Mouse (Mus musculus) left cerebral cortex, adult 6 months (tissue): Measurements from ENCODE around the gene Snrpg. TPM values are rescaled to one million over a fixed set of nuclear protein-coding genes. Genes with fewer than 3 reads are reported as not detected.

Experiments used
- long read RNA-seq, 2 experiments: library from polyadenylated mRNA; unstranded; transcript quantifications; one replicate each; pipeline ENCODE4 v2.0.0; 2019 to 2020
- polyA plus RNA-seq: library from polyadenylated mRNA; unstranded; fragments of <200 nt; fragmentation: Nextera tagmentation; gene quantifications from 2 replicates; pipeline ENCODE4 v1.2.3, GENCODE M21; 2021

Snrpg gene
- 261 and 333 TPM in 2 replicates for polyA plus RNA-seq
- long read RNA-seq, experiment 1, transcript Snrpg-201 (4 exons, 1,055 nt): major isoform, 26 of 32 reads
- long read RNA-seq, experiment 1, partial matches to known transcripts: 0 of 32 reads
- long read RNA-seq, experiment 1, other reads (novel, unspliced or antisense): 4 of 32 reads
- long read RNA-seq, experiment 2, transcript Snrpg-203 (4 exons, 746 nt): minor isoform, 6 of 154 reads
- long read RNA-seq, experiment 2, transcript Snrpg-201 (4 exons, 1,055 nt): major isoform, 138 of 154 reads
- long read RNA-seq, experiment 2, partial matches to known transcripts: 1 of 154 reads
- long read RNA-seq, experiment 2, other reads (novel, unspliced or antisense): 7 of 154 reads

DNA sequence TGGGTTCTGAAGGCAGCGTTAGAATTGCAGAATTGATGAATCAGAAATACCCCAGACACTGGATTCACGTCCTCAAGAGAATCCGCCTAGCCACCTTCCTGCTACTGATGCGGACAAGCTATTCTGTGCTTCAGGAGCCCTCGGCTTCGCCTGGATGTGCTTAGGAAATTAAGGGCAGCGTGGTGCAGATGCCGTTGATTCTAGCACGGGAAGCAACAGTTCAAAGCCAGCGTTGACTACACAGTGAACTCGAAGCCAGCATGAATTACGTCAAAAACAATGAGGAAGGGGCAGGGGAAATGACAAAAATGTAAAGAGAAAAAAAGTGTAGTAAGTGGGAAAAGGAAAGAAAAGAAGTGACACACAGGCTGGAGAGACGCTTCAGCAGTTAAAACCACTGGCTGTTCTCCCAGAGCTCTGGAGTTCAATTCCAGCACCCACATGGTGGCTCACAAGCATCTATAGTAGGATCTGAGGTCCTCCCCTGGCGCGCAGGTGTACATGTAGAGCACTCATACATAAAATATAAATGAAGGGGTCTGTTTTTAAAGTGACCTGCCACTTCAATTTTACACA, at the start of gene Snrpg:
TSS of gene Snrpg (plus strand) at position 541 of the 576 bp plus-strand sequence.

DNA sequence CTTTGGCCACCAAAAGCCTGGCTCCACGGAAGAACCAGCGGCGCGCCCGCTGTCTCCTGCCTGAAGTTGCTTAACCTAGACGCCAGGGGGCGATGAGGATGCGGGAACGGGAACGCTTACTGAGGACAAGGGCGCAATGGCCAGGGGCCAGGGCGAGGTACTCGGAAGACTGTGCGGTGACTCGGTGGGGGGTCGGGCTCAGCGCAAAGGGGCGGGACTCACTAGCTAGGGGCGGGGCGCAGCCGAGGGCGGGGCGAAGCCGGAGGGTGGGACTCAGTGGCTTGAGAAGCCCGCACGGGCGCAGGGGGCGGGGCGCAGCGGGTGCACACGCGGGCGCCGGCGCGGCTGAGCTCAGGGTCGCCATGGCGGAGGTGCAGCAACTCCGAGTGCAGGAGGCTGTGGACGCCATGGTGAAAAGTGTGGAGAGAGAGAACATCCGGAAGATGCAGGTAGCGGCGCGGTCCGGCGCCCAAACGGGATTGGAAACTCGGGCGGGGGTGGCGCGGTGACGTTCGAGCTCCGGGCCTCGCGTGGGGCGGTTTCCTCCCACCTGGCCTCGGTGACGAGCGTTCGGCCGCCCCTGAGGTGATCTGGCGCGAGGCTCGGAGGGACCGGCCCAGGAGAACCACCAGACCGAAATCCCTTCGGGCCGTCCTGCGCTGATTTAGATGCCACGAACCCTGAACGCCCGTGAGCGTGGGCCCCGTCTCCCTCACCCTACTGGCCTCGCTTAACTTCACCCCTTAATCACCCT, 5.6 kb upstream of the Snrpg start, which contains the start of gene Fam136a:
TSS of gene Fam136a (plus strand) at position 276 of the 754 bp plus-strand sequence.

DNA sequence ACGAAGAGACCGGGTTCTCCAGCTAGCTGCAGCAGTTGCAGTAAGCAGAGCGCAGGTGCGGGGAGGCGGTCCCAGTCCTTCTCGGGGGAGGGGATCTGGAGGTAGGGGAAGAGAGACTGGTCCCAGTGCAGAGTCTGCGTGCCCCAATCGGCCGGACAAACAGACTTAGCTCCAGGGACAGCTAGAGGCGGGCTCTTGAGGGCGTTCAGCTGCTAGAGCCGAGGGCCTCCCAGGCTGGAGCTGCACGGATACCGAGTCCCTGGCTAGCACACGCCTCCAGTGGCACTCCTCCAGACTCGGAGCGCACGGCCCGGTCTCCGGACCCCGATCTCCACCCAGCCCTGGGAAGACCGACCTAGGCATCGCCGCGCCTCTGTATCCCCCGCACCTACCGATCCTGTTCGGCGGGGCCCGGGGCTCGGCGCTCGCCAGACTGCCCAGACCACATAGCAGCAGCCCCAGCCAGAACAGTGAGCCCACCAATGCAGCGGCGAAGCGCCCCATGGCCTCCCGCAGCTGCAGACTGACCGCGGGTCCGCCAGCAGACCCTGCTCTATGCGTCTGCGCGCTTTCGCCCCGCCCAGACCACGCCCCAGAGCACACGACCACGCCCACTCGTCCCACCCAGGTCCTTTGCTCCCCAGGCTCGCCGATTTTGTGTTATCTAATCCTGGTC, 25.6 kb downstream of the Snrpg start, which contains the start of gene Pcyox1:
TSS of gene Pcyox1 (minus strand) at position 574 of the 676 bp plus-strand sequence.

DNA sequence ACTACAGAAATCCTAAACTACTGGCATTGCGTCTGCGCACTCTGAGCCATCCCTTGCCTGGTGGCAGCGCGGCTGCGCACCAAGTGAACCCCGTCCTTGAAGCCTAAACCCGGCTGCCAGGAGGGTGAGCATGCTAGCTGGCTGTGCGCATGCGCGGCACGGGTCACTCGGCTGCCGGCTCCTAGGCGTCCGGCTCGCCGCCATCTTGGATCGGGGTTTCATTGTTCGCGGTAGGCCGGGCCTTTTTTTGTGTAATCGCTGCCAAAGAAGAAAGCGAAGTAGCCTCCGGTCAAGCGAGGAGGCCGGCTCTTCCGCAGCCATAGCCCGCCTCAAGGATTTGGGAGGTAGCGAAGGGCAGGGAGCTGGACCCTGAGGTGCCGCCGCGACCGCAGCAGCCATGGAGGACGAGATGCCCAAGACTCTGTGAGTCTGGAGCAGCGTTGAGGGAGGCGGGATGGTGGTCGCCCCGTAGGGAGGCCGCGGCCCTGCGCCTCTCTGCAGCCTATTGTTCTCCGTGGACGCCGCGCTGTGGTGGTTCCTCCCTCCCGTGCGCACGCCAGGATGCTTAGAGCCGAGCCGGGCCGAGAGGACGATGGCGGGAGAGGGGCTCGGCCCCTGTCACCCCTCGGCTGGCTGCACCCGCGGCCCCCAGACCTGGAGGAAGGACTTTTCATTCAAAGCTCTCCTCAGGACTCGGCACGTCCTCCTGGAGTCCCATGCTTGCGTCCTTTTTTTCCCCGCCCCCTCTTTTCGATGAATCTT, 33.2 kb downstream of the Snrpg start, which contains the start of gene Tia1:
TSS of gene Tia1 (plus strand) at position 120 of the 762 bp plus-strand sequence.

DNA sequence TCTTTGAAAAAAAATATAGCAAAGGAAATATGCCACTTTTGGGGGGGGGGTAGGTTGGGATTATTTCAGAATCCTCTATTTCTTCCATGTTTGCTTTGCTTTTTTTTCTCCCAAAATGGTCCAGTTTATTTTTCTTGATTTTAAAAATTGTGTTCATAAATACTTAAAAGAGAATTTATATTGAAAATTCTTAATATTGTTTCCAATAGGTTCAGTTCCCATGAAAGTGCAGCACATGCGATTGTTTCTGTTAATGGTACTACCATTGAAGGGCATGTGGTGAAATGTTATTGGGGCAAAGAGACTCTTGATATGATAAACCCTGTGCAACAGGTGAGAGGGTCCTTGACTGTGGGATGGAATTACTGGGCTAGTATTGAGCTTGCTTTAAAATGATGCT, 55.3 kb downstream of the Snrpg start, which contains the start of gene Gm44790:
TSS of gene Gm44790 (plus strand) at position 301 of the 400 bp plus-strand sequence.

Other genes starting within 250 kb of the Snrpg start
- gene Tgfa, start 176.1 kb upstream of the Snrpg start, polyA plus RNA-seq: 11.5 and 13.3 TPM in 2 replicates
- gene Fam136a, start 5.7 kb upstream of the Snrpg start, polyA plus RNA-seq: 37.3 and 46.2 TPM in 2 replicates
- 53.0 and 80.1 TPM in 2 replicates for gene Pcyox1, start 25.9 kb downstream of the Snrpg start, polyA plus RNA-seq
- gene Tia1, start 32.9 kb downstream of the Snrpg start, polyA plus RNA-seq: 25.4 and 26.9 TPM in 2 replicates
- gene Gm44790, start 55.4 kb downstream of the Snrpg start, polyA plus RNA-seq: 7.7 TPM in 1 of 2 replicates, not detected in the other
- gene C87436, start 67.1 kb downstream of the Snrpg start, polyA plus RNA-seq: 17.1 and 19.3 TPM in 2 replicates
- gene Pcbp1, start 155.0 kb downstream of the Snrpg start, polyA plus RNA-seq: 87.0 and 273 TPM in 2 replicates